Mouse (Mus musculus) MEL (cell line): ENCODE measurements around the gene Frat1. TPM values are rescaled to one million over a fixed set of nuclear protein-coding genes. Genes with fewer than 3 reads are reported as not detected.

Experiments
- DNase-seq: peaks from one replicate; pipeline ENCODE4 v3.0.0; 2011; ENCODE audit warnings: low read depth, low spot score
- H3K27ac ChIP-seq: 2 replicates; pipeline ENCODE4 v1.5.1; 2012; ENCODE audit warnings: low read depth, mild to moderate bottlenecking, control low read depth, low read length, moderate library complexity; ENCODE audit not compliant: control insufficient read depth
- H3K27me3 ChIP-seq, 2 experiments: fragments of 150-350 bp in 1 of 2; sonication (generic) in 1 of 2; 2 replicates each; pipeline ENCODE4 v1.6.1; 2012; ENCODE audit warnings: low read length in 2 of 2, mild to moderate bottlenecking in 2 of 2, improper control_type of control experiment in 1 of 2, moderate library complexity in 1 of 2; ENCODE audit not compliant: insufficient read depth in 2 of 2, control insufficient read depth in 1 of 2
- H3K36me3 ChIP-seq, 2 experiments: 2 replicates each; pipeline ENCODE4 v1.6.1; 2012 to 2014; ENCODE audit warnings: low read length in 2 of 2, improper control_type of control experiment in 1 of 2, inconsistent platforms in 1 of 2, mild to moderate bottlenecking in 1 of 2; ENCODE audit not compliant: insufficient read depth in 2 of 2, control insufficient read depth in 1 of 2
- H3K4me1 ChIP-seq, 2 experiments: fragments of 150-350 bp in 1 of 2; sonication (generic) in 1 of 2; 2 replicates each; pipeline ENCODE4 v1.6.1; 2012; ENCODE audit warnings: low read length in 2 of 2, improper control_type of control experiment in 1 of 2, mild to moderate bottlenecking in 1 of 2; ENCODE audit not compliant: insufficient read depth in 2 of 2, control insufficient read depth in 1 of 2
- H3K4me3 ChIP-seq, 2 experiments: fragments of 150-350 bp in 1 of 2; sonication (generic) in 1 of 2; 2 replicates each; pipeline ENCODE4 v1.5.1; 2012; ENCODE audit warnings: low read depth in 2 of 2, low read length in 2 of 2, mild to moderate bottlenecking in 2 of 2, moderate library complexity in 2 of 2, control low read depth in 1 of 2, improper control_type of control experiment in 1 of 2; ENCODE audit not compliant: control insufficient read depth in 1 of 2, insufficient read depth in 1 of 2
- H3K79me2 ChIP-seq: 2 replicates; pipeline ENCODE4 v1.6.1; 2012; ENCODE audit warnings: mild to moderate bottlenecking, low read length, moderate library complexity; ENCODE audit not compliant: control insufficient read depth, poor library complexity, insufficient read depth
- H3K9ac ChIP-seq: 2 replicates; pipeline ENCODE4 v1.6.1; 2012; ENCODE audit warnings: low read depth, mild to moderate bottlenecking, control low read depth, low read length, moderate library complexity; ENCODE audit not compliant: control insufficient read depth, poor library complexity, severe bottlenecking
- H3K9me3 ChIP-seq: fragments of 150-350 bp; sonication (generic); replicated peaks from 2 replicates; pipeline ENCODE4 v1.6.1; 2012; ENCODE audit warnings: mild to moderate bottlenecking, low read length, improper control_type of control experiment, moderate library complexity; ENCODE audit not compliant: insufficient read depth
- BHLHE40 ChIP-seq: IDR thresholded peaks from 2 replicates; pipeline ENCODE4 v1.6.1; 2012; ENCODE audit warnings: low read depth, mild to moderate bottlenecking, inconsistent platforms, low read length, improper control_type of control experiment, borderline replicate concordance
- CHD1 ChIP-seq: IDR thresholded peaks from 2 replicates; pipeline ENCODE4 v1.6.1; 2012; ENCODE audit warnings: low read depth, mild to moderate bottlenecking, inconsistent platforms, low read length, improper control_type of control experiment
- CHD2 ChIP-seq: IDR thresholded peaks from 2 replicates; pipeline ENCODE4 v1.6.1; 2011; ENCODE audit warnings: low read length, improper control_type of control experiment
- CTCF ChIP-seq, 3 experiments: IDR thresholded peaks in 2 of 3; conservative IDR thresholded peaks in 1 of 3; 2 replicates each; pipeline ENCODE4 v1.5.1; 2011 to 2012; ENCODE audit warnings: low read length in 3 of 3, low read depth in 2 of 3, mild to moderate bottlenecking in 2 of 3, improper control_type of control experiment in 1 of 3, inconsistent platforms in 1 of 3, mixed read lengths in 1 of 3, moderate library complexity in 1 of 3; ENCODE audit not compliant: control insufficient read depth in 1 of 3, insufficient read depth in 1 of 3, poor library complexity in 1 of 3, severe bottlenecking in 1 of 3
- ELF1 ChIP-seq: IDR thresholded peaks from 2 replicates; pipeline ENCODE4 v1.6.1; 2014; ENCODE audit warnings: low read depth, mild to moderate bottlenecking, inconsistent platforms, low read length, improper control_type of control experiment, moderate library complexity
- ETS1 ChIP-seq: IDR thresholded peaks from 2 replicates; pipeline ENCODE4 v1.6.1; 2012; ENCODE audit warnings: low read depth, mild to moderate bottlenecking, inconsistent platforms, low read length, improper control_type of control experiment, moderate library complexity
- HCFC1 ChIP-seq: IDR thresholded peaks from 2 replicates; pipeline ENCODE4 v1.6.1; 2012; ENCODE audit warnings: low read depth, mild to moderate bottlenecking, inconsistent platforms, low read length, improper control_type of control experiment, moderate library complexity
- JUND ChIP-seq: IDR thresholded peaks from 2 replicates; pipeline ENCODE4 v1.6.1; 2011; ENCODE audit warnings: low read depth, mild to moderate bottlenecking, improper control_type of control experiment, low read length
- MAFK ChIP-seq: IDR thresholded peaks from 2 replicates; pipeline ENCODE4 v1.6.1; 2011; ENCODE audit warnings: low read depth, mild to moderate bottlenecking, low read length, improper control_type of control experiment, borderline replicate concordance
- MAX ChIP-seq: IDR thresholded peaks from 2 replicates; pipeline ENCODE4 v1.6.1; 2011; ENCODE audit warnings: low read length, improper control_type of control experiment
- MAZ ChIP-seq: IDR thresholded peaks from 2 replicates; pipeline ENCODE4 v1.6.1; 2012; ENCODE audit warnings: low read depth, mild to moderate bottlenecking, inconsistent platforms, low read length, improper control_type of control experiment
- MXI1 ChIP-seq: IDR thresholded peaks from 2 replicates; pipeline ENCODE4 v1.6.1; 2011; ENCODE audit warnings: mild to moderate bottlenecking, low read depth, low read length, improper control_type of control experiment
- MYC ChIP-seq: IDR thresholded peaks from 2 replicates; pipeline ENCODE4 v1.6.1; 2011; ENCODE audit warnings: low read depth, mild to moderate bottlenecking, low read length, improper control_type of control experiment, moderate library complexity
- NRF1 ChIP-seq: IDR thresholded peaks from 2 replicates; pipeline ENCODE4 v1.6.1; 2014; ENCODE audit warnings: low read depth, mild to moderate bottlenecking, inconsistent platforms, low read length, improper control_type of control experiment, moderate library complexity; ENCODE audit not compliant: poor library complexity, insufficient read depth, severe bottlenecking
- POLR2A ChIP-seq, 2 experiments: IDR thresholded peaks; 2 replicates each; pipeline ENCODE4 v1.6.1; 2011 to 2012; ENCODE audit warnings: low read length in 2 of 2, mild to moderate bottlenecking in 2 of 2, control low read depth in 1 of 2, improper control_type of control experiment in 1 of 2, low read depth in 1 of 2, moderate library complexity in 1 of 2; ENCODE audit not compliant: control insufficient read depth in 1 of 2, insufficient read depth in 1 of 2, poor library complexity in 1 of 2
- POLR2AphosphoS2 ChIP-seq: IDR thresholded peaks from 2 replicates; pipeline ENCODE4 v1.6.1; 2011; ENCODE audit warnings: low read length, improper control_type of control experiment
- POLR2AphosphoS5 ChIP-seq: IDR thresholded peaks from 2 replicates; pipeline ENCODE4 v1.6.1; 2012; ENCODE audit warnings: low read depth, borderline replicate concordance, mild to moderate bottlenecking, inconsistent platforms, low read length, moderate library complexity, mixed read lengths
- RCOR1 ChIP-seq: IDR thresholded peaks from 2 replicates; pipeline ENCODE4 v1.6.1; 2012; ENCODE audit warnings: low read depth, mild to moderate bottlenecking, inconsistent platforms, low read length, improper control_type of control experiment
- SIN3A ChIP-seq: IDR thresholded peaks from 2 replicates; pipeline ENCODE4 v1.6.1; 2012; ENCODE audit warnings: low read length, improper control_type of control experiment, inconsistent platforms
- TAL1 ChIP-seq: IDR thresholded peaks from 2 replicates; pipeline ENCODE4 v1.6.1; 2012; ENCODE audit warnings: mild to moderate bottlenecking, inconsistent platforms, low read length, moderate library complexity, mixed read lengths
- TBP ChIP-seq: IDR thresholded peaks from 2 replicates; pipeline ENCODE4 v1.8.0; 2011; ENCODE audit warnings: low read depth, low read length, improper control_type of control experiment
- TCF12 ChIP-seq: IDR thresholded peaks from 2 replicates; pipeline ENCODE4 v1.6.1; 2014; ENCODE audit warnings: low read depth, mild to moderate bottlenecking, inconsistent platforms, low read length, improper control_type of control experiment, moderate library complexity
- UBTF ChIP-seq: IDR thresholded peaks from 2 replicates; pipeline ENCODE4 v1.6.1; 2012; ENCODE audit warnings: low read depth, mild to moderate bottlenecking, inconsistent platforms, low read length, improper control_type of control experiment, moderate library complexity, borderline replicate concordance; ENCODE audit not compliant: insufficient read depth
- USF1 ChIP-seq: IDR thresholded peaks from 2 replicates; pipeline ENCODE4 v1.6.1; 2014; ENCODE audit warnings: low read depth, mild to moderate bottlenecking, inconsistent platforms, low read length, improper control_type of control experiment, moderate library complexity
- USF2 ChIP-seq, 2 experiments: IDR thresholded peaks; 2 replicates each; pipeline ENCODE4 v1.6.1; 2011 to 2012; ENCODE audit warnings: improper control_type of control experiment in 2 of 2, low read length in 2 of 2, borderline replicate concordance in 1 of 2, inconsistent platforms in 1 of 2, low read depth in 1 of 2, mild to moderate bottlenecking in 1 of 2; ENCODE audit not compliant: insufficient read depth in 1 of 2
- ZC3H11A ChIP-seq: IDR thresholded peaks from 2 replicates; pipeline ENCODE4 v1.6.1; 2012; ENCODE audit warnings: low read depth, mild to moderate bottlenecking, inconsistent platforms, low read length, improper control_type of control experiment
- ZMIZ1 ChIP-seq: IDR thresholded peaks from 2 replicates; pipeline ENCODE4 v1.6.1; 2012; ENCODE audit warnings: low read depth, mild to moderate bottlenecking, inconsistent platforms, low read length, improper control_type of control experiment, moderate library complexity
- polyA plus RNA-seq, 2 experiments: library from polyadenylated mRNA; stranded (reverse) in 1 of 2; unstranded in 1 of 2; fragments of >175 nt in 1 of 2; fragments of >200 nt in 1 of 2; gene quantifications; 2 replicates each; pipeline versions ENCODE4 v1.2.1 to v1.2.4; 2012; ENCODE audit warnings: low replicate concordance in 2 of 2, low read depth in 1 of 2; ENCODE audit not compliant: insufficient read length in 2 of 2, insufficient read depth in 1 of 2, missing spikeins in 1 of 2
- total RNA-seq: library from RNA; depleted of rRNA; stranded (reverse); fragments of 300-350 nt; gene quantifications from 2 replicates; pipeline ENCODE4 v1.2.3, GENCODE M21; 2012

Frat1 gene
- total and polyA plus RNA-seq, 3 experiments, result 31.5 to 36.0 TPM; not detected in 1

DNA sequence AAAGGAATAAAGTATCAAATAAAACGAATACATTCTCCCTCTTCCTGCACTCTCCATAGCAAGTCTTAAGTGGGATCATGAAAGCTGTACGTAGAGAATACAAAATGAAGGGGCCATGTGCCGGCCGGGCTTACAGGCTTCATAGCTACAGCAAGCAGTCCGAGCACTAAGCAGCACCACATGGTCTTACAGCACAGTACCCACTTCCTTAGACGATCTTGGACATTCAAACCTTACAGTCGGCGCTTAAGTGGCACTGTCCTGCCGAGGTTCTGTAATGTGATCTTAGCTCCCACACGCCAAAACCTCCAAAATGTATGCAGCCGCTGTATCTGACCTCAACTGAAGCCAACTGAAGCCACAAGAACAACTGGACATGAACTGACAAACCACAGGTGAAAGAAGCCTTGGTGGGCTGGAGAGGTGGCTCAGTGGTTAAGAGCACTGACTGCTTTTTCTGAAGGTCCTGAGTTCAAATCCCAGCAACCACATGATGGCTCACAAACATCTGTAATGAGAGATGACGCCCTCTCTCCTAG, 32.9 kb upstream of the Frat1 start:
- no peak for TF ChIP-seq UBTF
- TF ChIP-seq TBP, result no peak
- TF ChIP-seq TAL1, result no peak
- no peak for TF ChIP-seq MAZ
- no peak for TF ChIP-seq CTCF (IDR thresholded peaks at IDR 0.05 in 2 of 3, conservative IDR thresholded peaks at IDR 0.05 in 1 of 3; ENCODE audit: control insufficient read depth in 1 of 3, insufficient read depth in 1 of 3, low read depth in 2 of 3, low read length in 3 of 3, poor library complexity in 1 of 3, severe bottlenecking in 1 of 3)
- no peak for TF ChIP-seq USF1
- TF ChIP-seq ZC3H11A, result no peak
- no peak for TF ChIP-seq BHLHE40
- no peak for TF ChIP-seq HCFC1
- no peak for TF ChIP-seq ELF1
- no peak for TF ChIP-seq MAX
- TF ChIP-seq RCOR1, result no peak
- TF ChIP-seq JUND, result no peak
- no peak for TF ChIP-seq USF2 (IDR thresholded peaks at IDR 0.05; ENCODE audit: borderline replicate concordance in 1 of 2, insufficient read depth in 1 of 2, low read depth in 1 of 2, low read length in 2 of 2)
- TF ChIP-seq NRF1, result no peak
- TF ChIP-seq POLR2A (IDR thresholded peaks at IDR 0.05; ENCODE audit: control insufficient read depth in 1 of 2, insufficient read depth in 1 of 2, low read depth in 1 of 2, low read length in 2 of 2, poor library complexity in 1 of 2), result no peak
- TF ChIP-seq ETS1, result no peak
- no peak for TF ChIP-seq MAFK
- no peak for TF ChIP-seq POLR2AphosphoS2
- Histone ChIP-seq H3K27me3 (no peaks in the 10 kb centered on the region), H3K9me3 (no peaks in the 10 kb centered on the region), H3K27ac (no peak overlapping the region), H3K4me3 (no peak overlapping the region), H3K9ac (no peak overlapping the region), H3K4me1 (peaks cover 13 to 26% of the 10 kb centered on the region in 2 experiments), H3K79me2 (peaks cover 51% of the 10 kb centered on the region), H3K36me3 (peaks cover 0 to 24% of the 10 kb centered on the region in 2 experiments; a peak in 3 of 4 replicates)
- DNase-seq, result no peak

DNA sequence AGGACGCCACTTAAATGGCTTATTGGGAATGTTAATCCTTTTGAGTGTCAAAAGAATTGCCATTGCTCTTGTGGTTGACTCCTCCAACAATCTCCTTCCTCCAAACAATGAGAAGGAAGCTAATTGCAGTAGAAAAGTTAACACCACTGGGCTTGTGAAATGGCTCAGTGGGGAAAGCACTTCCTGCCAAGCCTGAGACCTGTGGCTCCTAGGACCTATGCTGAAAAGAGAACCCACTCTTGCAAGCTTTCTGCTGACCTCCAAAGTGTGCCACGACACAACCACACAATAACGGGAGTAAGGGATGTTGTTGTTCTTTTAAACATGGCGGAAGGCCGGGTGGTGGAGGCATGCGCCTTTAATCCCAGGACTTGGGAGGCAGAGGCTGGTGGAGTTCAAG, 32.2 kb upstream of the Frat1 start:
- H3K79me2 ChIP-seq, result peaks cover 46% of the 10 kb centered on the region
- H3K4me3 ChIP-seq, result no peak overlapping the region
- no peak overlapping the region for H3K9ac ChIP-seq
- no peak overlapping the region for H3K27ac ChIP-seq
- TF ChIP-seq ELF1 (no peak), USF2 (IDR thresholded peaks at IDR 0.05; ENCODE audit: borderline replicate concordance in 1 of 2, insufficient read depth in 1 of 2, low read depth in 1 of 2, low read length in 2 of 2) (no peak), CTCF (IDR thresholded peaks at IDR 0.05 in 2 of 3, conservative IDR thresholded peaks at IDR 0.05 in 1 of 3; ENCODE audit: control insufficient read depth in 1 of 3, insufficient read depth in 1 of 3, low read depth in 2 of 3, low read length in 3 of 3, poor library complexity in 1 of 3, severe bottlenecking in 1 of 3) (no peak), MYC (no peak), RCOR1 (no peak), HCFC1 (no peak), SIN3A (no peak), MAFK (no peak), CHD2 (no peak), TCF12 (no peak), POLR2AphosphoS5 (no peak), ZMIZ1 (no peak), MXI1 (no peak), USF1 (no peak), CHD1 (no peak), POLR2A (IDR thresholded peaks at IDR 0.05; ENCODE audit: control insufficient read depth in 1 of 2, insufficient read depth in 1 of 2, low read depth in 1 of 2, low read length in 2 of 2, poor library complexity in 1 of 2) (no peak), JUND (no peak)
- H3K4me1 ChIP-seq, result peaks cover 13 to 29% of the 10 kb centered on the region in 2 experiments
- DNase-seq, result no peak
- no peaks in the 10 kb centered on the region for H3K9me3 ChIP-seq
- H3K27me3 ChIP-seq, result no peaks in the 10 kb centered on the region
- peaks cover 0 to 22% of the 10 kb centered on the region in 2 experiments; a peak in 2 of 4 replicates for H3K36me3 ChIP-seq
